Mouse (Mus musculus): Measurements from ENCODE around the gene Col6a5.
A peak's percentile ranks its signal among the peaks of the same experiment; 100 is the strongest.
"Not testable (repeated sequence)": the region's sequence is repeated elsewhere in the genome, so short reads cannot be mapped to it uniquely, and the experiment has no call there.

Col6a5 gene

GRCm38 (mm10) chr9:105909352-105909751, 51.1 kb downstream of the Col6a5 start:
- no peak for DNase-seq (ENCODE audit: low spot score)

GRCm38 (mm10) chr9:105907411-105907810, 53.0 kb downstream of the Col6a5 start:
- DNase-seq (ENCODE audit: low spot score): no peak

- no peak for DNase-seq (ENCODE audit: low spot score)
Observed at GRCm38 (mm10) chr9:105887521-105887920, 72.9 kb downstream of the Col6a5 start.

- no peak for DNase-seq (ENCODE audit: low spot score)
Observed at GRCm38 (mm10) chr9:105884656-105885430, 75.6 kb downstream of the Col6a5 start.

GRCm38 (mm10) chr9:105880743-105881142, 79.7 kb downstream of the Col6a5 start:
- DNase-seq (ENCODE audit: low spot score): no peak

GRCm38 (mm10) chr9:105878365-105879108, 81.9 kb downstream of the Col6a5 start:
- DNase-seq (ENCODE audit: low spot score): no peak

- no peak for DNase-seq (ENCODE audit: low spot score)
Observed at GRCm38 (mm10) chr9:105876124-105876523, 84.3 kb downstream of the Col6a5 start.

- no peak for DNase-seq (ENCODE audit: low spot score)
Observed at GRCm38 (mm10) chr9:105871643-105872042, 88.8 kb downstream of the Col6a5 start.

- peak; percentile 20 for DNase-seq (ENCODE audit: low spot score)
Observed at GRCm38 (mm10) chr9:105857773-105858172, 102.7 kb downstream of the Col6a5 start.

- DNase-seq (ENCODE audit: low spot score): no peak
Observed at GRCm38 (mm10) chr9:105852778-105853065, 107.7 kb downstream of the Col6a5 start.

GRCm38 (mm10) chr9:105852015-105852777, 108.2 kb downstream of the Col6a5 start:
- DNase-seq (ENCODE audit: low spot score): no peak

- DNase-seq (ENCODE audit: low spot score): no peak
Observed at GRCm38 (mm10) chr9:105851011-105851410, 109.4 kb downstream of the Col6a5 start.

- no peak for DNase-seq (ENCODE audit: low spot score)
Observed at GRCm38 (mm10) chr9:105848396-105848795, 112.0 kb downstream of the Col6a5 start.

- no peak for DNase-seq (ENCODE audit: low spot score)
Observed at GRCm38 (mm10) chr9:105847261-105847660, 113.2 kb downstream of the Col6a5 start.

- DNase-seq (ENCODE audit: low spot score): not testable (repeated sequence)
Observed at GRCm38 (mm10) chr9:105841386-105841785, 119.1 kb downstream of the Col6a5 start.

GRCm38 (mm10) chr9:105839147-105839515, 121.3 kb downstream of the Col6a5 start:
- no peak for DNase-seq (ENCODE audit: low spot score)

- DNase-seq (ENCODE audit: low spot score): no peak
Observed at GRCm38 (mm10) chr9:105838396-105839146, 121.9 kb downstream of the Col6a5 start.

GRCm38 (mm10) chr9:105835587-105835986, 124.9 kb downstream of the Col6a5 start:
- no peak for DNase-seq (ENCODE audit: low spot score)

GRCm38 (mm10) chr9:105834799-105835198, 125.6 kb downstream of the Col6a5 start:
- DNase-seq (ENCODE audit: low spot score): no peak

GRCm38 (mm10) chr9:105831291-105831690, 129.2 kb downstream of the Col6a5 start:
- no peak for DNase-seq (ENCODE audit: low spot score)

GRCm38 (mm10) chr9:105827791-105828385, 132.6 kb downstream of the Col6a5 start, which contains the start of gene Col6a6:
Gene Col6a6, minus strand, starts transcription at chr9:105828160.
- DNase-seq (ENCODE audit: low spot score): no peak
